Mouse (Mus musculus) small intestine, adult 2 months (tissue): ENCODE measurements around the gene Rlbp1. TPM values are rescaled to one million over a fixed set of nuclear protein-coding genes. Genes with fewer than 3 reads are reported as not detected.

Experiments
- H3K27ac ChIP-seq: fragments of 200-500 bp; 2 replicates; pipeline ENCODE4 v1.5.1; 2012; ENCODE audit warnings: low read depth, low read length, control low read depth, inconsistent platforms; ENCODE audit not compliant: insufficient read depth
- H3K27me3 ChIP-seq: fragments of 200-500 bp; 2 replicates; pipeline ENCODE4 v1.6.1; 2012; ENCODE audit warnings: mild to moderate bottlenecking, moderate library complexity, low read length, inconsistent platforms; ENCODE audit not compliant: control insufficient read depth, insufficient read depth
- H3K36me3 ChIP-seq: fragments of 200-500 bp; 2 replicates; pipeline ENCODE4 v1.6.1; 2012; ENCODE audit warnings: mild to moderate bottlenecking, low read length, control low read depth, inconsistent platforms; ENCODE audit not compliant: control insufficient read depth, insufficient read depth
- H3K4me1 ChIP-seq: fragments of 200-500 bp; 2 replicates; pipeline ENCODE4 v1.6.1; 2012; ENCODE audit warnings: low read length, inconsistent platforms, mixed read lengths; ENCODE audit not compliant: control insufficient read depth, insufficient read depth, insufficient read length
- H3K4me3 ChIP-seq: fragments of 200-500 bp; 2 replicates; pipeline ENCODE4 v1.5.1; 2012; ENCODE audit warnings: low read depth, mild to moderate bottlenecking, control low read depth, inconsistent platforms, low read length, moderate library complexity
- CTCF ChIP-seq: fragments of 200-500 bp; IDR thresholded peaks from 2 replicates; pipeline ENCODE4 v1.5.1; 2012; ENCODE audit warnings: low read depth, mild to moderate bottlenecking, control low read depth, inconsistent platforms, low read length, moderate library complexity, mixed read lengths; ENCODE audit not compliant: insufficient replicate concordance, insufficient read length; ENCODE audit errors: extremely low read depth
- POLR2A ChIP-seq: fragments of 200-500 bp; IDR thresholded peaks from 2 replicates; pipeline ENCODE4 v1.6.1; 2012; ENCODE audit warnings: low read depth, mild to moderate bottlenecking, control low read depth, inconsistent platforms, low read length, moderate library complexity
- WGBS: fragments of 180-500 bp; shearing (Covaris S2); methylation state at CpG from one replicate; pipeline ENCODE4 v1.1.7; 2018; 5-methylcytosine and 5-hydroxymethylcytosine counted together
- polyA plus RNA-seq: library from polyadenylated mRNA; depleted of rRNA; stranded (reverse); fragments of >200 nt; gene quantifications from 2 replicates; pipeline ENCODE4 v1.2.3, GENCODE M21; 2012

Rlbp1 gene
- polyA plus RNA-seq, 1 experiment: not detected

GRCm38 (mm10) chr7:79362208-79362607 lies 24.6 kb downstream of the Rlbp1 start:
- 89% methylated on average over 8 of the region's 8 CpGs for WGBS
- TF ChIP-seq POLR2A (no peak), CTCF (no peak)
- Histone ChIP-seq H3K27me3 (no peaks in the 10 kb centered on the region), H3K4me3 (no peak overlapping the region), H3K36me3 (peaks cover 60% of the 10 kb centered on the region), H3K27ac (no peak overlapping the region), H3K4me1 (no peaks in the 10 kb centered on the region)

- H3K36me3 ChIP-seq: peaks cover 75% of the 10 kb centered on the region
- no peak for TF ChIP-seq POLR2A
- TF ChIP-seq CTCF: no peak
- H3K4me3 ChIP-seq: no peak overlapping the region
- 90% methylated on average over 11 of the region's 11 CpGs for whole genome bisulfite sequencing
- H3K27me3 ChIP-seq: no peaks in the 10 kb centered on the region
- H3K27ac ChIP-seq: no peak overlapping the region
- H3K4me1 ChIP-seq: no peaks in the 10 kb centered on the region
Measured at GRCm38 (mm10) chr7:79360056-79360455, 26.8 kb downstream of the Rlbp1 start.

GRCm38 (mm10) chr7:79359183-79359435 lies 27.7 kb downstream of the Rlbp1 start:
- 89% methylated on average over 3 of the region's 3 CpGs for WGBS
- H3K27ac ChIP-seq: no peak overlapping the region
- H3K4me3 ChIP-seq: no peak overlapping the region
- TF ChIP-seq POLR2A (no peak), CTCF (no peak)
- H3K36me3 ChIP-seq: peaks cover 79% of the 10 kb centered on the region
- H3K27me3 ChIP-seq: no peaks in the 10 kb centered on the region
- H3K4me1 ChIP-seq: no peaks in the 10 kb centered on the region

- H3K27ac ChIP-seq: no peak overlapping the region
- no peak for TF ChIP-seq POLR2A
- TF ChIP-seq CTCF: no peak
- no peaks in the 10 kb centered on the region for H3K4me1 ChIP-seq
- H3K4me3 ChIP-seq: no peak overlapping the region
- H3K27me3 ChIP-seq: no peaks in the 10 kb centered on the region
- WGBS: 77% methylated on average over 15 of the region's 15 CpGs
- H3K36me3 ChIP-seq: peaks cover 82% of the 10 kb centered on the region
Measured at GRCm38 (mm10) chr7:79358350-79359182, 28.3 kb downstream of the Rlbp1 start.

GRCm38 (mm10) chr7:79349738-79350386 lies 37.0 kb downstream of the Rlbp1 start:
- H3K27me3 ChIP-seq: no peaks in the 10 kb centered on the region
- peaks cover 72% of the 10 kb centered on the region for H3K36me3 ChIP-seq
- 49% methylated on average over 12 of the region's 12 CpGs for WGBS
- H3K4me1 ChIP-seq: no peaks in the 10 kb centered on the region
- H3K4me3 ChIP-seq: no peak overlapping the region
- no peak for TF ChIP-seq POLR2A
- TF ChIP-seq CTCF: peak; percentile 61; the same call in 1 of the 2 replicates
- no peak overlapping the region for H3K27ac ChIP-seq

GRCm38 (mm10) chr7:79348816-79349215 lies 38.0 kb downstream of the Rlbp1 start:
- TF ChIP-seq CTCF (no peak), POLR2A (no peak)
- H3K4me3 ChIP-seq: no peak overlapping the region
- no peaks in the 10 kb centered on the region for H3K4me1 ChIP-seq
- H3K27me3 ChIP-seq: no peaks in the 10 kb centered on the region
- no peak overlapping the region for H3K27ac ChIP-seq
- WGBS: 94% methylated on average over 8 of the region's 8 CpGs
- H3K36me3 ChIP-seq: peaks cover 65% of the 10 kb centered on the region

GRCm38 (mm10) chr7:79347108-79347813 lies 39.6 kb downstream of the Rlbp1 start:
- Histone ChIP-seq H3K4me3 (no peak overlapping the region), H3K27me3 (no peaks in the 10 kb centered on the region), H3K36me3 (peaks cover 64% of the 10 kb centered on the region), H3K4me1 (no peaks in the 10 kb centered on the region), H3K27ac (no peak overlapping the region)
- 86% methylated on average over 13 of the region's 13 CpGs for WGBS
- no peak for TF ChIP-seq POLR2A
- 0 out of 2 replicates have a peak, but pooled peaks have one; percentile 4 for TF ChIP-seq CTCF
